Mouse (Mus musculus): ENCODE measurements at regions not wholly inside any gene's neighbourhood (a gene's known extent, or its start where the extent isn't known, plus 50 kb on each side); places are given as distances from the start of the nearest gene placed in this dataset.
A peak's percentile ranks its signal among the peaks of the same experiment; 100 is the strongest.

- H3K27me3 ChIP-seq (ENCODE audit: control insufficient read depth, insufficient read depth, low read length): no peaks in the 10 kb centered on the region
- H3K4me3 ChIP-seq (ENCODE audit: low read depth, low read length): no peak overlapping the region
- H3K9me3 ChIP-seq (ENCODE audit: control insufficient read depth, low read length): no peaks in the 10 kb centered on the region
- TF ChIP-seq CTCF (IDR thresholded peaks at IDR 0.05; ENCODE audit: low read depth) (no peak), EP300 (optimal IDR thresholded peaks at IDR 0.05) (no peak)
- H3K4me2 ChIP-seq (replicated peaks; ENCODE audit: low read depth): no peak overlapping the region
- H3K27ac ChIP-seq (replicated peaks): no peak overlapping the region
- ATAC-seq (ENCODE audit: low FRiP score, low TSS enrichment) (no peak), DNase-seq (ENCODE audit: low spot score) (no peak)
- H3K36me3 ChIP-seq (ENCODE audit: control insufficient read depth, insufficient read depth, low read length): no peaks in the 10 kb centered on the region
- H3K9ac ChIP-seq (ENCODE audit: low read length): no peak overlapping the region
- WGBS: 39% methylated on average over 5 of the region's 5 CpGs
- no peaks in the 10 kb centered on the region for H3K4me1 ChIP-seq (replicated peaks; ENCODE audit: control insufficient read depth, insufficient read depth)
Observed at GRCm38 (mm10) chr5:47115882-47116281, 867.1 kb upstream of the Slit2 start.

- H3K9ac ChIP-seq (ENCODE audit: low read length): no peak overlapping the region
- ATAC-seq (ENCODE audit: low FRiP score, low TSS enrichment): no peak
- no peaks in the 10 kb centered on the region for H3K27me3 ChIP-seq (ENCODE audit: control insufficient read depth, insufficient read depth, low read length)
- H3K4me1 ChIP-seq (replicated peaks; ENCODE audit: control insufficient read depth, insufficient read depth): no peaks in the 10 kb centered on the region
- DNase-seq (ENCODE audit: low spot score): no peak
- H3K36me3 ChIP-seq (ENCODE audit: control insufficient read depth, insufficient read depth, low read length): no peaks in the 10 kb centered on the region
- no peaks in the 10 kb centered on the region for H3K9me3 ChIP-seq (ENCODE audit: control insufficient read depth, low read length)
- no peak for TF ChIP-seq CTCF (IDR thresholded peaks at IDR 0.05; ENCODE audit: low read depth)
- no peak for TF ChIP-seq EP300 (optimal IDR thresholded peaks at IDR 0.05)
- no peak overlapping the region for H3K27ac ChIP-seq (replicated peaks)
- H3K4me2 ChIP-seq (replicated peaks; ENCODE audit: low read depth): no peak overlapping the region
- no peak overlapping the region for H3K4me3 ChIP-seq (ENCODE audit: low read depth, low read length)
Observed at GRCm38 (mm10) chr5:47095703-47096102, 887.2 kb upstream of the Slit2 start.

GRCm38 (mm10) chr5:47052942-47053341, 930.0 kb upstream of the Slit2 start:
- H3K4me1 ChIP-seq (replicated peaks; ENCODE audit: control insufficient read depth, insufficient read depth): no peaks in the 10 kb centered on the region

GRCm38 (mm10) chr5:47036752-47037151, 946.2 kb upstream of the Slit2 start:
- no peaks in the 10 kb centered on the region for H3K36me3 ChIP-seq (ENCODE audit: control insufficient read depth, insufficient read depth, low read length)
- ATAC-seq (ENCODE audit: low FRiP score, low TSS enrichment) (no peak), DNase-seq (ENCODE audit: low spot score) (no peak)
- no peaks in the 10 kb centered on the region for H3K9me3 ChIP-seq (ENCODE audit: control insufficient read depth, low read length)
- H3K27me3 ChIP-seq (ENCODE audit: control insufficient read depth, insufficient read depth, low read length): no peaks in the 10 kb centered on the region
- H3K4me3 ChIP-seq (ENCODE audit: low read depth, low read length): no peak overlapping the region
- no peak overlapping the region for H3K9ac ChIP-seq (ENCODE audit: low read length)
- TF ChIP-seq EP300 (optimal IDR thresholded peaks at IDR 0.05) (no peak), CTCF (IDR thresholded peaks at IDR 0.05; ENCODE audit: low read depth) (peak; percentile 48)
- H3K4me1 ChIP-seq (replicated peaks; ENCODE audit: control insufficient read depth, insufficient read depth): no peaks in the 10 kb centered on the region
- WGBS: 31% methylated on average over 1 of the region's 1 CpGs
- no peak overlapping the region for H3K4me2 ChIP-seq (replicated peaks; ENCODE audit: low read depth)
- no peak overlapping the region for H3K27ac ChIP-seq (replicated peaks)

More at GRCm38 (mm10) chr5:47052942-47053341, 930.0 kb upstream of the Slit2 start:
- Histone ChIP-seq H3K27me3 (ENCODE audit: control insufficient read depth, insufficient read depth, low read length) (no peaks in the 10 kb centered on the region), H3K9me3 (ENCODE audit: control insufficient read depth, low read length) (no peaks in the 10 kb centered on the region), H3K9ac (ENCODE audit: low read length) (no peak overlapping the region), H3K27ac (replicated peaks) (no peak overlapping the region), H3K4me3 (ENCODE audit: low read depth, low read length) (no peak overlapping the region), H3K4me2 (replicated peaks; ENCODE audit: low read depth) (no peak overlapping the region), H3K36me3 (ENCODE audit: control insufficient read depth, insufficient read depth, low read length) (no peaks in the 10 kb centered on the region)
- ATAC-seq (ENCODE audit: low FRiP score, low TSS enrichment): no peak
- 58% methylated on average over 3 of the region's 3 CpGs for WGBS
- no peak for TF ChIP-seq CTCF (IDR thresholded peaks at IDR 0.05; ENCODE audit: low read depth)
- no peak for DNase-seq (ENCODE audit: low spot score)

- no peak for DNase-seq (ENCODE audit: low spot score)
- Histone ChIP-seq H3K36me3 (ENCODE audit: control insufficient read depth, insufficient read depth, low read length) (no peaks in the 10 kb centered on the region), H3K4me3 (ENCODE audit: low read depth, low read length) (no peak overlapping the region), H3K27me3 (ENCODE audit: control insufficient read depth, insufficient read depth, low read length) (no peaks in the 10 kb centered on the region), H3K4me1 (replicated peaks; ENCODE audit: control insufficient read depth, insufficient read depth) (no peaks in the 10 kb centered on the region), H3K9ac (ENCODE audit: low read length) (no peak overlapping the region), H3K9me3 (ENCODE audit: control insufficient read depth, low read length) (no peaks in the 10 kb centered on the region), H3K27ac (replicated peaks) (no peak overlapping the region), H3K4me2 (replicated peaks; ENCODE audit: low read depth) (no peak overlapping the region)
- TF ChIP-seq CTCF (IDR thresholded peaks at IDR 0.05; ENCODE audit: low read depth) (no peak), EP300 (optimal IDR thresholded peaks at IDR 0.05) (no peak)
- ATAC-seq (ENCODE audit: low FRiP score, low TSS enrichment): no peak
- WGBS: 16% methylated on average over 7 of the region's 7 CpGs
Observed at GRCm38 (mm10) chr5:47034021-47034420, 948.9 kb upstream of the Slit2 start.

- ATAC-seq (ENCODE audit: low FRiP score, low TSS enrichment) (no peak), DNase-seq (ENCODE audit: low spot score) (peak; percentile 29)
- Histone ChIP-seq H3K4me3 (ENCODE audit: low read depth, low read length) (no peak overlapping the region), H3K4me2 (replicated peaks; ENCODE audit: low read depth) (no peak overlapping the region), H3K4me1 (replicated peaks; ENCODE audit: control insufficient read depth, insufficient read depth) (no peaks in the 10 kb centered on the region), H3K9me3 (ENCODE audit: control insufficient read depth, low read length) (no peaks in the 10 kb centered on the region), H3K27ac (replicated peaks) (no peak overlapping the region), H3K9ac (ENCODE audit: low read length) (no peak overlapping the region), H3K27me3 (ENCODE audit: control insufficient read depth, insufficient read depth, low read length) (no peaks in the 10 kb centered on the region), H3K36me3 (ENCODE audit: control insufficient read depth, insufficient read depth, low read length) (no peaks in the 10 kb centered on the region)
- TF ChIP-seq EP300 (optimal IDR thresholded peaks at IDR 0.05): no peak
- TF ChIP-seq CTCF (IDR thresholded peaks at IDR 0.05; ENCODE audit: low read depth): peak; percentile 78
Observed at GRCm38 (mm10) chr5:47014351-47014750, 968.6 kb upstream of the Slit2 start.

All from stomach, postnatal 0 days (tissue).